Mouse (Mus musculus): ENCODE data around the gene Lgr4. TPM values are rescaled to one million over a fixed set of nuclear protein-coding genes. Genes with fewer than 3 reads are reported as not detected.

Lgr4 gene
- polyA plus RNA-seq, 1 experiment from 2014 or later = 20.8 TPM

- WGBS = 68% methylated on average over 11 of the region's 11 CpGs
- H3K4me1 ChIP-seq (ENCODE audit: control insufficient read depth in 2 of 2, insufficient read depth in 2 of 2, low read length in 2 of 2) = peaks cover 12 to 37% of the 10 kb centered on the region in 2 experiments
These were observed 18.4 kb downstream of the Lgr4 start for GRCm38 (mm10) chr2:109935754-109936409.

GRCm38 (mm10) chr2:109936410-109936755 is 18.9 kb downstream of the Lgr4 start:
- H3K27me3 ChIP-seq (ENCODE audit: control insufficient read depth, insufficient read depth, low read length) = no peaks in the 10 kb centered on the region
- no peak for ATAC-seq (ENCODE audit: insufficient number of reproducible peaks, insufficient read depth, low FRiP score, low read depth)
- H3K9ac ChIP-seq (ENCODE audit: low read length) = no peak overlapping the region
- peaks cover 12 to 36% of the 10 kb centered on the region in 2 experiments for H3K4me1 ChIP-seq (ENCODE audit: control insufficient read depth in 2 of 2, insufficient read depth in 2 of 2, low read length in 2 of 2)
- no peak overlapping the region for H3K4me3 ChIP-seq (ENCODE audit: control insufficient read depth in 1 of 2, insufficient read depth in 1 of 2, low read depth in 1 of 2, low read length in 2 of 2)
- H3K36me3 ChIP-seq (ENCODE audit: control insufficient read depth, insufficient read depth, low read length) = no peaks in the 10 kb centered on the region
- no peak overlapping the region for H3K27ac ChIP-seq (replicated peaks in 1 of 2; ENCODE audit: control insufficient read depth in 1 of 2, insufficient read depth in 1 of 2, low read depth in 2 of 2, low read length in 2 of 2)
- no peaks in the 10 kb centered on the region for H3K9me3 ChIP-seq (ENCODE audit: control insufficient read depth, low read length)
- WGBS = 38% methylated on average over 2 of the region's 2 CpGs
- 0 out of 2 replicates have a peak overlapping the region, but pooled peaks have one; percentile 6 for H3K4me2 ChIP-seq (ENCODE audit: low read length)

More at GRCm38 (mm10) chr2:109935754-109936409, 18.4 kb downstream of the Lgr4 start:
- Histone ChIP-seq H3K4me3 (ENCODE audit: control insufficient read depth in 1 of 2, insufficient read depth in 1 of 2, low read depth in 1 of 2, low read length in 2 of 2) (no peak overlapping the region), H3K4me2 (ENCODE audit: low read length) (no peak overlapping the region), H3K27ac (replicated peaks in 1 of 2; ENCODE audit: control insufficient read depth in 1 of 2, insufficient read depth in 1 of 2, low read depth in 2 of 2, low read length in 2 of 2) (no peak overlapping the region), H3K36me3 (ENCODE audit: control insufficient read depth, insufficient read depth, low read length) (no peaks in the 10 kb centered on the region), H3K9ac (ENCODE audit: low read length) (no peak overlapping the region), H3K9me3 (ENCODE audit: control insufficient read depth, low read length) (no peaks in the 10 kb centered on the region), H3K27me3 (ENCODE audit: control insufficient read depth, insufficient read depth, low read length) (no peaks in the 10 kb centered on the region)
- ATAC-seq (ENCODE audit: insufficient number of reproducible peaks, insufficient read depth, low FRiP score, low read depth) = no peak

GRCm38 (mm10) chr2:109941973-109942444 is 24.6 kb downstream of the Lgr4 start:
- no peaks in the 10 kb centered on the region for H3K27me3 ChIP-seq (ENCODE audit: control insufficient read depth, insufficient read depth, low read length)
- WGBS = 62% methylated on average over 5 of the region's 5 CpGs
- H3K9me3 ChIP-seq (ENCODE audit: control insufficient read depth, low read length) = no peaks in the 10 kb centered on the region
- no peaks in the 10 kb centered on the region for H3K36me3 ChIP-seq (ENCODE audit: control insufficient read depth, insufficient read depth, low read length)
- H3K4me1 ChIP-seq (ENCODE audit: control insufficient read depth in 2 of 2, insufficient read depth in 2 of 2, low read length in 2 of 2) = peaks cover 6 to 33% of the 10 kb centered on the region in 2 experiments
- H3K4me2 ChIP-seq (ENCODE audit: low read length) = no peak overlapping the region
- H3K9ac ChIP-seq (ENCODE audit: low read length) = no peak overlapping the region
- no peak overlapping the region for H3K4me3 ChIP-seq (ENCODE audit: control insufficient read depth in 1 of 2, insufficient read depth in 1 of 2, low read depth in 1 of 2, low read length in 2 of 2)
- no peak for ATAC-seq (ENCODE audit: insufficient number of reproducible peaks, insufficient read depth, low FRiP score, low read depth)
- no peak overlapping the region for H3K27ac ChIP-seq (replicated peaks in 1 of 2; ENCODE audit: control insufficient read depth in 1 of 2, insufficient read depth in 1 of 2, low read depth in 2 of 2, low read length in 2 of 2)

- no peak for ATAC-seq (ENCODE audit: insufficient number of reproducible peaks, insufficient read depth, low FRiP score, low read depth)
These were observed 25.5 kb downstream of the Lgr4 start for GRCm38 (mm10) chr2:109942810-109943570.

GRCm38 (mm10) chr2:109944995-109945394 is 27.5 kb downstream of the Lgr4 start:
- 11% methylated on average over 9 of the region's 9 CpGs for WGBS
- peak; percentile 92 for ATAC-seq (ENCODE audit: insufficient number of reproducible peaks, insufficient read depth, low FRiP score, low read depth)
- H3K4me2 ChIP-seq (ENCODE audit: low read length) = peak overlapping the region; percentile 42
- peak overlapping the region; percentile 73 to 84 for H3K27ac ChIP-seq (replicated peaks in 1 of 2; ENCODE audit: control insufficient read depth in 1 of 2, insufficient read depth in 1 of 2, low read depth in 2 of 2, low read length in 2 of 2)
- H3K9me3 ChIP-seq (ENCODE audit: control insufficient read depth, low read length) = no peaks in the 10 kb centered on the region
- no peaks in the 10 kb centered on the region for H3K36me3 ChIP-seq (ENCODE audit: control insufficient read depth, insufficient read depth, low read length)
- H3K4me1 ChIP-seq (ENCODE audit: control insufficient read depth in 2 of 2, insufficient read depth in 2 of 2, low read length in 2 of 2) = peaks cover 8 to 35% of the 10 kb centered on the region in 2 experiments
- H3K9ac ChIP-seq (ENCODE audit: low read length) = no peak overlapping the region
- H3K4me3 ChIP-seq (ENCODE audit: control insufficient read depth in 1 of 2, insufficient read depth in 1 of 2, low read depth in 1 of 2, low read length in 2 of 2) = no peak overlapping the region
- no peaks in the 10 kb centered on the region for H3K27me3 ChIP-seq (ENCODE audit: control insufficient read depth, insufficient read depth, low read length)

More at GRCm38 (mm10) chr2:109942810-109943570, 25.5 kb downstream of the Lgr4 start:
- Histone ChIP-seq H3K27me3 (ENCODE audit: control insufficient read depth, insufficient read depth, low read length) (no peaks in the 10 kb centered on the region), H3K36me3 (ENCODE audit: control insufficient read depth, insufficient read depth, low read length) (no peaks in the 10 kb centered on the region), H3K9me3 (ENCODE audit: control insufficient read depth, low read length) (no peaks in the 10 kb centered on the region), H3K4me1 (ENCODE audit: control insufficient read depth in 2 of 2, insufficient read depth in 2 of 2, low read length in 2 of 2) (peaks cover 6 to 31% of the 10 kb centered on the region in 2 experiments), H3K4me2 (ENCODE audit: low read length) (no peak overlapping the region), H3K9ac (ENCODE audit: low read length) (no peak overlapping the region), H3K27ac (replicated peaks in 1 of 2; ENCODE audit: control insufficient read depth in 1 of 2, insufficient read depth in 1 of 2, low read depth in 2 of 2, low read length in 2 of 2) (no peak overlapping the region), H3K4me3 (ENCODE audit: control insufficient read depth in 1 of 2, insufficient read depth in 1 of 2, low read depth in 1 of 2, low read length in 2 of 2) (no peak overlapping the region)
- WGBS = 91% methylated on average over 8 of the region's 8 CpGs

GRCm38 (mm10) chr2:109945532-109945931 is 28.1 kb downstream of the Lgr4 start:
- H3K9me3 ChIP-seq (ENCODE audit: control insufficient read depth, low read length) = no peaks in the 10 kb centered on the region
- H3K4me3 ChIP-seq (ENCODE audit: control insufficient read depth in 1 of 2, insufficient read depth in 1 of 2, low read depth in 1 of 2, low read length in 2 of 2) = no peak overlapping the region
- peaks cover 8 to 40% of the 10 kb centered on the region in 2 experiments for H3K4me1 ChIP-seq (ENCODE audit: control insufficient read depth in 2 of 2, insufficient read depth in 2 of 2, low read length in 2 of 2)
- peak overlapping the region; percentile 46 to 73; a peak in 3 of 4 replicates for H3K27ac ChIP-seq (replicated peaks in 1 of 2; ENCODE audit: control insufficient read depth in 1 of 2, insufficient read depth in 1 of 2, low read depth in 2 of 2, low read length in 2 of 2)
- 64% methylated on average over 4 of the region's 4 CpGs for WGBS
- no peak overlapping the region for H3K9ac ChIP-seq (ENCODE audit: low read length)
- H3K4me2 ChIP-seq (ENCODE audit: low read length) = peak overlapping the region; percentile 42
- 0 out of 2 replicates have a peak, but pooled peaks have one; percentile 6 for ATAC-seq (ENCODE audit: insufficient number of reproducible peaks, insufficient read depth, low FRiP score, low read depth)
- no peaks in the 10 kb centered on the region for H3K27me3 ChIP-seq (ENCODE audit: control insufficient read depth, insufficient read depth, low read length)
- no peaks in the 10 kb centered on the region for H3K36me3 ChIP-seq (ENCODE audit: control insufficient read depth, insufficient read depth, low read length)

GRCm38 (mm10) chr2:109946426-109946825 is 29.0 kb downstream of the Lgr4 start:
- Histone ChIP-seq H3K9ac (ENCODE audit: low read length) (no peak overlapping the region), H3K4me1 (ENCODE audit: control insufficient read depth in 2 of 2, insufficient read depth in 2 of 2, low read length in 2 of 2) (peaks cover 12 to 49% of the 10 kb centered on the region in 2 experiments), H3K4me3 (ENCODE audit: control insufficient read depth in 1 of 2, insufficient read depth in 1 of 2, low read depth in 1 of 2, low read length in 2 of 2) (no peak overlapping the region), H3K4me2 (ENCODE audit: low read length) (no peak overlapping the region), H3K27me3 (ENCODE audit: control insufficient read depth, insufficient read depth, low read length) (no peaks in the 10 kb centered on the region), H3K27ac (replicated peaks in 1 of 2; ENCODE audit: control insufficient read depth in 1 of 2, insufficient read depth in 1 of 2, low read depth in 2 of 2, low read length in 2 of 2) (no peak overlapping the region), H3K36me3 (ENCODE audit: control insufficient read depth, insufficient read depth, low read length) (no peaks in the 10 kb centered on the region), H3K9me3 (ENCODE audit: control insufficient read depth, low read length) (no peaks in the 10 kb centered on the region)
- no peak for ATAC-seq (ENCODE audit: insufficient number of reproducible peaks, insufficient read depth, low FRiP score, low read depth)
- 75% methylated on average over 6 of the region's 6 CpGs for WGBS

Data from heart, embryonic 14.5 days (tissue).